Mouse (Mus musculus): ENCODE measurements around the gene Icam1.
"Not testable (repeated sequence)": the region's sequence is repeated elsewhere in the genome, so short reads cannot be mapped to it uniquely, and the experiment has no call there.

Icam1 gene

GRCm38 (mm10) chr9:21044785-21045184, 29.0 kb downstream of the Icam1 start:
- in situ Hi-C loops (cut with MboI, MseI): not testable (repeated sequence)

- in situ Hi-C loops (cut with MboI, MseI): no loop called here
Observed at GRCm38 (mm10) chr9:21045235-21045634, 29.4 kb downstream of the Icam1 start.

- in situ Hi-C loops (cut with MboI, MseI): no loop called here
Observed at GRCm38 (mm10) chr9:21051578-21051977, 35.8 kb downstream of the Icam1 start.

- in situ Hi-C loops (cut with MboI, MseI): no loop called here
Observed at GRCm38 (mm10) chr9:21062928-21063327, 47.1 kb downstream of the Icam1 start.

- in situ Hi-C loops (cut with MboI, MseI): no loop called here
Observed at GRCm38 (mm10) chr9:21067006-21067684, 51.4 kb downstream of the Icam1 start, which contains the start of gene Zglp1. TSS of gene Zglp1 (minus strand) at chr9:21067093.

- in situ Hi-C loops (cut with MboI, MseI): no loop called here
Observed at GRCm38 (mm10) chr9:21072641-21073040, 56.9 kb downstream of the Icam1 start.

GRCm38 (mm10) chr9:21073044-21073840, 57.5 kb downstream of the Icam1 start, which contains the start of the genes Gm49373 and Fdx1l:
TSS of gene Gm49373 (minus strand) at chr9:21073096.
TSS of gene Fdx1l (minus strand) at chr9:21073614.
- in situ Hi-C loops (cut with MboI, MseI): no loop called here

- in situ Hi-C loops (cut with MboI, MseI): no loop called here
Observed at GRCm38 (mm10) chr9:21074173-21074572, 58.4 kb downstream of the Icam1 start.

GRCm38 (mm10) chr9:21075625-21076024, 59.8 kb downstream of the Icam1 start:
- in situ Hi-C loops (cut with MboI, MseI): no loop called here

All from T-helper 1 cell (primary cell).